Mouse (Mus musculus) forebrain, embryonic 15.5 days (tissue): ENCODE results near the gene Tufm. TPM values are rescaled to one million over a fixed set of nuclear protein-coding genes. Genes with fewer than 3 reads are reported as not detected.

Experiments used
- polyA plus RNA-seq: library from polyadenylated mRNA; unstranded; fragments of >200 nt; fragmentation: Nextera tagmentation; extraction: Ambion mirVana; gene quantifications from 2 replicates; pipeline ENCODE4 v1.2.1, GENCODE M21; 2015

Tufm gene
- polyA plus RNA-seq, 1 experiment from 2014 or later: 127 TPM

Other genes with a start within 250 kb of the Tufm start
- 336 and 348 TPM in 2 replicates for gene Sbk1, start 214.7 kb upstream of the Tufm start, polyA plus RNA-seq
- 0.67 and 1.1 TPM in 2 replicates for gene Lat, start 117.8 kb upstream of the Tufm start, polyA plus RNA-seq
- 72.9 and 75.8 TPM in 2 replicates for gene Spns1, start 109.9 kb upstream of the Tufm start, polyA plus RNA-seq
- gene Nfatc2ip, start 90.6 kb upstream of the Tufm start, polyA plus RNA-seq: 2.6 and 3.0 TPM in 2 replicates
- gene Cd19, start 72.5 kb upstream of the Tufm start, polyA plus RNA-seq: not detected in 2 replicates
- gene Rabep2, start 58.6 kb upstream of the Tufm start, polyA plus RNA-seq: 23.6 and 26.9 TPM in 2 replicates
- gene Atp2a1, start 24.3 kb upstream of the Tufm start, polyA plus RNA-seq: 0.20 and 0.37 TPM in 2 replicates
- gene Sh2b1, start 11.9 kb upstream of the Tufm start, polyA plus RNA-seq: 69.1 and 72.7 TPM in 2 replicates
- gene Atxn2l, start 16.1 kb downstream of the Tufm start, polyA plus RNA-seq: 65.2 and 69.0 TPM in 2 replicates
- gene Eif3c, start 79.0 kb downstream of the Tufm start, polyA plus RNA-seq: 196 TPM in 2 replicates
- gene Apobr, start 97.6 kb downstream of the Tufm start, polyA plus RNA-seq: 0.25 and 0.32 TPM in 2 replicates
- 31.7 and 34.3 TPM in 2 replicates for gene Cln3, start 98.5 kb downstream of the Tufm start, polyA plus RNA-seq
- gene Il27, start 107.6 kb downstream of the Tufm start, polyA plus RNA-seq: not detected in 2 replicates
- 4.9 and 5.9 TPM in 2 replicates for gene Nupr1, start 143.5 kb downstream of the Tufm start, polyA plus RNA-seq
- 54.7 and 55.4 TPM in 2 replicates for gene Sgf29, start 161.9 kb downstream of the Tufm start, polyA plus RNA-seq
- gene Sult1a1, start 189.1 kb downstream of the Tufm start, polyA plus RNA-seq: 2.8 TPM in 2 replicates
- 141 and 158 TPM in 2 replicates for gene Bola2, start 208.0 kb downstream of the Tufm start, polyA plus RNA-seq
- gene Slx1b, start 208.4 kb downstream of the Tufm start, polyA plus RNA-seq: 17.5 and 18.0 TPM in 2 replicates
- gene Coro1a, start 220.4 kb downstream of the Tufm start, polyA plus RNA-seq: 99.8 and 108 TPM in 2 replicates